Mouse (Mus musculus): ENCODE results near the gene Zfp580.

GRCm38 (mm10) chr7:5053456-5054179 lies 2.3 kb downstream of the Zfp580 start:
- TF ChIP-seq CTCF (IDR thresholded peaks at IDR 0.05; ENCODE audit: borderline replicate concordance, insufficient read depth, low read length) (no peak), POLR2A (IDR thresholded peaks at IDR 0.05; ENCODE audit: low read depth, low read length) (peak; percentile 54)
